Mouse (Mus musculus): ENCODE measurements around the gene Dnajc27.

Dnajc27 gene

DNA sequence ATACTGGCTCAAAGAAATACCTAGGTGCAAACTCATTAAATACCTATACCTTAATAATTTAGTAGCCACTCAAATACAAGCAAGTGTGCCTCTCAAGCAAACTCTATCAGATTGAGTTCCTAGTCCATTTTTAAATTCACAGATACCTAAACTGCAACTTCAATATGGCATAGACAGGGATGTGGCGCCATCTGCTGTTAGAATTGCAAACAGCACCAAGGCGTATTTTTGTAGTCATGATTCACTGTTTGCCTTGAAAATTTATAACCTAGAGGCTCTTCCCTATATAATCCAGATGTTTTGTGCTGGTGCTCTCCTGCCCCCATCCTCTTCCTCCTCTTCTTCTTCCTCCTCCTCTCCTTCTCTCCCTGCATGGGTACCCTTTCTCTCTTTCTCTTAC, 2.1 kb upstream of the Dnajc27 start:
- DNase-seq (ENCODE audit: low spot score in 2 of 2): peak; percentile 25 to 79

GRCm38 (mm10) chr12:4083441-4083840, 1.1 kb downstream of the Dnajc27 start:
- DNase-seq (ENCODE audit: low spot score in 2 of 2): no peak

GRCm38 (mm10) chr12:4107383-4107782, 25.0 kb downstream of the Dnajc27 start:
- DNase-seq (ENCODE audit: low spot score in 2 of 2): peak; percentile 26 to 72

DNA sequence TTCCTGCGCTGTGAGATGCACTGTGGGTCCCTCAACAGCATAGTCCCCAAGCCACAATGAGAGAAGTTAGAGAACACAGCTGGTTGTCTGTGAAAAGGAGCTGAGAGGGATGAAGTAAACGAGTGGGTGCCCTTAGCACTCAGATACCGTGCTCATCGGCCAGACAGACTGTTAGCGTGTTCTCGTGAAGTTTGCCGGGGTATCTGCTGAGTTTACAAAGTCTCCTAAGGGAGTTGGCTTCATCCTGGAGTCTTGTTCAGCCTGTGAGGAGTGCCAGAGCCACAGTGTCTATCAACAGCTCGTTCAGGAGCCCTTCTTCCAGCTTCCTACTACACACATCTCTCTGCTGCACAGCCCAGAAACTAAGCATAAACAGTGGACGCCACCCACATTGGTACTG, 33.7 kb downstream of the Dnajc27 start:
- no peak for DNase-seq (ENCODE audit: low spot score in 2 of 2)

GRCm38 (mm10) chr12:4117136-4117535, 34.8 kb downstream of the Dnajc27 start:
- no peak for DNase-seq (ENCODE audit: low spot score in 2 of 2)

DNA sequence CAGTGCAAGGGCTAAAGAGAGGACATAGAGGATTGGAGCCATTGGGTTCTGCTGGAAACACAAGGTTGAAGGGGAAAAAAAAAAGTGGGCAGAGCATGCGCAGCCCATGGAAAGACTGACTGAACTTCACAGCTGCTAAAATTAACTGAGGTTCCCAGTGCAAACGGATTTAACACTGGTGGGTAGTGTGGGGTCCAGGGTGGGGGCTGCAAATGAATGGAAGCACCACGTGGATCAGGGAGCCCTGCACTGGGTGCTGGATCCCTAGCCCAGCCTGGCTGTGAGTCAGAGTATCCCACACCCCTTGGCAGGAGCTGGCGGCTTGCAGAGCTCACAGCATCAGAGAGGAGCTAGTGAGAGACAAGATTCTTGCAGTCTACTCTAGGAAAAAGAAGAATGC, 35.2 kb downstream of the Dnajc27 start:
- no peak for DNase-seq (ENCODE audit: low spot score in 2 of 2)

DNA sequence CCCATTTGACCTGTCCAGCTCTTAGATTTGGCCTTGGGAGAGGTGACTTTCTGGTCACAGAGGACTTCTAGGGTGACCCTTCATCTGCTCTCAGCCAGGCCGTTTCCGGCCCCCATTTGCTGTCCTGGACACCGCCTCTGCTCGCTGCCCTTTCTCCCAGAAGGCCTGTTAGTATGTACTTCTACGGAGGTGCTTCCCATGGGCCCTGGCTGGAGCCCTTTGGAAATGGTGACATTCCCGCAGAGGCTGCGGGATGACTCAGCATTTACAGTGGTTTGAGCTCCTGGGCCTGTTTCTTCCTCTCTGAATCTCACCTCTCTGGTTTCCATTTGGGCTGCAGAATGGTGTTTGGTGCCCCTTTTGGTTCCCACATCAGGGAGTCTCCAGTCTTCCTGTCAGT, 45.0 kb downstream of the Dnajc27 start:
- no peak for DNase-seq (ENCODE audit: low spot score in 2 of 2)

GRCm38 (mm10) chr12:4132941-4133846, 50.8 kb downstream of the Dnajc27 start, which contains the start of gene Adcy3:
Gene Adcy3 (plus strand): TSS chr12:4133103.
- DNase-seq (ENCODE audit: low spot score in 2 of 2): peak; percentile 83 to 84

- DNase-seq (ENCODE audit: low spot score in 2 of 2): no peak
Measured at GRCm38 (mm10) chr12:4133847-4134212, 51.4 kb downstream of the Dnajc27 start.

- DNase-seq (ENCODE audit: low spot score in 2 of 2): no peak
Measured at GRCm38 (mm10) chr12:4143179-4143578, 60.8 kb downstream of the Dnajc27 start.

DNA sequence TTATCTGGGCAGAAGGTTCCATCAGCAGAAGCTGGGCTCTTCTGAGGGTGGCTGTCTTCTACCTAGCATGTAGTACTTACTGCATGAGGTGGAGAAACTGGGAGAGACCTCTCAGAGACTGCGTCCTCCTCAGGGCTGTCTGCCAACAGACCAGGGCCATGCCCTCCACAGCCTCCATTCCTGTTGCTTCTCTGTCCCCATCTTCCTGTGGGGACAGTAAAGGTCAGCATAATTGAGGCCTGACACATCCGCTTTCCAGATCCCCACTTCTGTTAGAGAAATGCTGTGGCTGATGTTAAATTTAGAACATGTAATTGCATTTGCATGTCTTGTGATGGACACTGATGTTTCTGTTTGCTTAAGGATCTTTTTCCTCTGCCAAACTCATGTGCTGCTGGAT, 68.6 kb downstream of the Dnajc27 start:
- DNase-seq (ENCODE audit: low spot score in 2 of 2): no peak

GRCm38 (mm10) chr12:4151969-4152368, 69.6 kb downstream of the Dnajc27 start:
- DNase-seq (ENCODE audit: low spot score in 2 of 2): no peak

DNA sequence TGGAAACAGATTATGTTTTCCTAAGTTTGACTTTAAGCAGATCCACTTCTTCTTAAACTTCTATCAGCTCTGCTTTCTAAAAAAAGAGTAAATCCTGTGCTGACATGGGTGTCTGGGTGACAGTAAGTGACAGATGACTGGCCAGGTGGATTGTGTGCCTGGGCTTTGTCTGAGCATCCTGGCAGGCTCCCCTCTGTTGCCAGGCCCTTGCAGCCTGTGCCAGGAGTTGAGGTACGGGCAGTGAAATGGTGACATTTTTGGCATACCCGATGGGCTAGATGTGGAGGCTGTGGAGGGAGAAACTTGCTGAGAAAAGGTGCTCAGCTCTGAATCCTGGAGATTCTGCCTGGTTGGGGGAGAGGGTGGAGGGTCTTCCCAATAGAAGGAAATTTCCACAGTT, 75.1 kb downstream of the Dnajc27 start:
- DNase-seq (ENCODE audit: low spot score in 2 of 2): no peak

DNA sequence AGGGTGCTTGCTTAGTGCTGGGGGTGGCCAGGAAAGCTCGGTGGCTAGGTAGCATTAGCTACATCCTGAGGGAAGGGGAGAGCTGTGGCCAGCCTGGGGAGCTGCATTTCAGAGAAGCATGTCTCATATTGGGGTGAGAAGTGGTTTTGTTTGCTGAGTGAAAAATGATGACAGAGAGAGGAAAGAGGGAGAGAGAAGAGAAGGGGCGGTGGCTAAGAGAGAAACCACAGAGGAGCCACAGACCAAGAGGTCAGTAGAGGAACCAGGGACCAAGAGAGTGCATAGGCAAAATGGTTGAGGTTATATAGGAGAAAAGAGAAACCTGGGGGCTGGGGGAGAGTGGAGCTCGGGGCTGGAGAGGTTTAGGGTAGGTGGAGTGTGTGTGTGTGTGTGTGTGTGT, 75.8 kb downstream of the Dnajc27 start:
- no peak for DNase-seq (ENCODE audit: low spot score in 2 of 2)

GRCm38 (mm10) chr12:4158868-4159632, 76.7 kb downstream of the Dnajc27 start:
- DNase-seq (ENCODE audit: low spot score in 2 of 2): no peak
